Mouse (Mus musculus): ENCODE measurements around the gene Copz1.
"Not testable (repeated sequence)": the region's sequence is repeated elsewhere in the genome, so short reads cannot be mapped to it uniquely, and the experiment has no call there.

The Copz1 gene

DNA sequence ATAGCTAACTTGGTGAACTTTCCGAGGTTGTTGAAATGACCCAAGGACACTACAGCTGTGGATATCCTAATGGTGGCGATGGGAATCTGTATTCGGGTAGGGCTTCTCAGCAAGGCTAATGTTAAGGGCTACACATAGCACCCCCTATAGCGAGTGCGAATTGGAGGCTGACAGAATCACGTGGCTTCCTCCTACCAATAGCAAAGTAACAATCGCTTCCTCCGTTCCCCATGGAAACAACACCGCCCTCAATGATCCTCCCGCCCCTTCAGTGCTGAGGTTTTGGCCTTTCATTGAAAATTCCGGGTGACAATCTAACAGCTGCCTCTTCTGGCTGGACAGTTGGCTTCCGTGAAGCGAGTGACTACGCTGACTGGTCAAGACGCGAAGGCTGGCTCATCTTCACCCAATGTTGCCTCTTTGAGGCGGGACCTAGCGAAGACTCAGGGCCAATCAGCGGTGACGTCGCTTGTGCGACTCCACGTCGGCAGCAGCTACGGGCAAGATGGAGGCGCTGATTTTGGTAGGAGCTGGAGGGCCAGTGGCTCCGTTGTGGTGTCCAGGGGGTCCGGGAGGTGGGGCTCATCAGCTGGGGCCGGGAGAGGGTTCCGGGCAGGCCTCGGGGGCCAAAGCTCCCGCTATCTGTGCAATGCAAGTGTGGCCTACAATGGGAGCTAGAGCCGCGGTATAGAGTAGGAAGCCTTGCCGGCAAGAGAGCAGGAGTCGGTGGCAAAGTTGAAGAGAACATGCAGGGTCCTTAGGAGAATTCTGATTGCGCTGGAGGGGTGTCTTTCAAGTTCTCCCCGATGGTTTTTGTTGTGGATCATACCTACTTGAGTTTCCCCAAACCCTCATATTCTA is at the start of gene Copz1:
Gene Copz1, plus strand, starts transcription at position 296 of the 861 bp plus-strand sequence.
- DNase-seq (ENCODE audit: low spot score): peak; percentile 97

DNA sequence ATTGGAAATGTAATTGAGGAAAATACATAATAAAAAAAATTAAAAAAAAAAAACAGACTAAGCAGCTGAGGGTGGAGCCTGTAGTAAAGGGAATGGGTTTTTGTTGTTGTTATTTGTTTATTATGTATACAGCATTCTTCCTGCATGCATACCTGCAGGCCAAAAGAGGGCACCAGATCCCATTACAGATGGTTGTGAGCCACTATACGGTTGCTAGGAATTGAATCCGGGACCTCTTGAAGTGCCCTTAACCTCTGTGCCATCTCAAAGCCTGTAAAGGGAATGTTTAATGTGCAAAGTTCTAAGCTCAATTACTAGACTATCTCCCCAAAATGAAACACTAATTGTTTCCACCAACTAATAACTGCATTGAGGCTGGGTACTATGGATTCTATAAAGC is 48.4 kb upstream of the Copz1 start:
- no peak for DNase-seq (ENCODE audit: low spot score)

DNA sequence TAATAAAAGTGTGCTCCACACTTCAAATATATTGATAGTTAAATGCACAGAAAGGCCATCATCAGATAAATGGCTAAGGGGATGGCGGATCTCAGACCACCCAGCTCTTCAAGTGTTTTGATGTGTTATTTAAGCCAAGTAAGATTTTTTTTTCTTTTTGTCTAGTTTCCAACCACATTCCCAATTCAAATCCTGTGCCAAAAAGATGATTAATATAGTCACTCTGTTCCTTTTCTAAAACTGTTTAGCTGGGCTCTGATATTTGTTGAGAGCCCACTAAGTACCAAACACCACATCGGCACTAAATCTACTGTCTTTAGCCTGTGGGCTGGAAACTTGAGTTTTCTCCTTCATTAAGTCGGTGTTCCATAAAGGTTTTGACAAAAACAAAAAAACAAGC is 45.5 kb upstream of the Copz1 start:
- DNase-seq (ENCODE audit: low spot score): no peak

DNA sequence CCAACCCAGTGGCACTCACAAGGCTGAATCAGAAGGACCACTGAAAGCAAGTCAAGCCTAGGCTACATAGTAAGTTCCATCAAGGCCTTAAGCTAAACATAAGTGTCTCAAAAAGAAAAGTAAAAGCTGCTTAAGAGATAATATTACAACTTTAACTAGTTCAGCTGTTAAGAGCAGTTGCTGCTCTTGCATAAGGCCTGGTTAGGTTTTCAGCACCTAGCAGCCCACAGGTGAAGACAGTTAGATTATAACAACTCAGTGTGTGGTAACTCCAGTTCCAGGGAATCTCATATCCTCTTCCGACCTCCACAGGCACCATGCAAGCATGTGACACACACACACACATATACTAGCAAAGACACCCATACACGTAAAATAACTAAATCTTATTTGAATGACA is 44.9 kb upstream of the Copz1 start:
- DNase-seq (ENCODE audit: low spot score): no peak

DNA sequence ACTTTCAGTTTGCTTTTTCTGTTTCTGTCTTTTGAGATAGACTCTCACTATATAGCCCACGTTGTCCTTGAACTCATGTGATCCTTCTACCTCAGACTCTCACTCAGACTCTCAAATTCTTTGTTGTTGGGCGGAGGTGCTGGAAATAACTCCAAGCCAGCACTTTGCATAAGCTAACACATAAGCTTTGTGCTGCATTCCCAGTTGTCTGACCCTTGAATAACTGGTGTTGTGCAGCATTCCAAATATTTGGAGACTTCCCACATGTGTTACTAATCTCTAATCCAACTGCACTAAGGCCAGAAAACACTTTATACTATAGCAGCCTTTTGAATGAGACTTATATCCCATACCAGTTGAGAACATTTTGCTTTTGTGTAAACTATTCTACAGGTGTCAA is 43.6 kb upstream of the Copz1 start:
- no peak for DNase-seq (ENCODE audit: low spot score)

DNA sequence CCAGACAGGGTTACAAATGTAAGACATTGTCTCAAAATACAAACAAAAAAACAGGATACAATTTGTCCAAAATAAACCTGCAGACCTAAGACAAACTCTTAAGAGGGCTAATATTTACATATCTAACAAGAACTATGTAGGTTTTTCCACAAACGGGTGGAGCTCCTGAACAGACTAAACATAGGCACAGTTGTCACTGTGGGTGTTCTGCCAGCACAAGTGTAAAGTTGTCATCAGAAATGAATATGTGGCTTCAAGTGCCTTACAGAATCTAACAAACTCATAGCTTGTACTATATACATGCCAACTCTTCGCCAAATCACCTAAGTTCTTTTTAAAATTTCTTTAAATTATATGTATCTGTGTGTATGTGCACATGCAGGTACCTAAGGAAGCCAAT is 39.4 kb upstream of the Copz1 start:
- no peak for DNase-seq (ENCODE audit: low spot score)

DNA sequence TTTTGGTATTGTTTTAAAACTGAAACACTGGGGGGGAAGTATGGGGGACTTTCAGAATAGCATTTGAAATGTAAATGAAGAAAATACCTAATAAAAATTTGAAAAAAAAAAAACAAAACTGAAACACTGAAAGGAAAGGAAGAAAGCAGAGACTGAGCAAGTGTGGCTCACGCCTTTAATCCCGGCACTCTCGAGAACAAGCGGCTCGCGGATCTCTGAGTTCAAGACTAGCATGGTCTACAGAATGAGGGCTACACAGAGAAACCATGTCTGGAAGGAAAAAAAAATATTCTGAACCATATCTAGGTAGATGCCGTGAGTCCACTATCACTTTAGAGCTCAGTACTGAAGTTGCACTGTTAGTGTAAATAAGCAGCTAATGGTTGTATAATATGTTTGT is 35.2 kb upstream of the Copz1 start:
- no peak for DNase-seq (ENCODE audit: low spot score)

DNA sequence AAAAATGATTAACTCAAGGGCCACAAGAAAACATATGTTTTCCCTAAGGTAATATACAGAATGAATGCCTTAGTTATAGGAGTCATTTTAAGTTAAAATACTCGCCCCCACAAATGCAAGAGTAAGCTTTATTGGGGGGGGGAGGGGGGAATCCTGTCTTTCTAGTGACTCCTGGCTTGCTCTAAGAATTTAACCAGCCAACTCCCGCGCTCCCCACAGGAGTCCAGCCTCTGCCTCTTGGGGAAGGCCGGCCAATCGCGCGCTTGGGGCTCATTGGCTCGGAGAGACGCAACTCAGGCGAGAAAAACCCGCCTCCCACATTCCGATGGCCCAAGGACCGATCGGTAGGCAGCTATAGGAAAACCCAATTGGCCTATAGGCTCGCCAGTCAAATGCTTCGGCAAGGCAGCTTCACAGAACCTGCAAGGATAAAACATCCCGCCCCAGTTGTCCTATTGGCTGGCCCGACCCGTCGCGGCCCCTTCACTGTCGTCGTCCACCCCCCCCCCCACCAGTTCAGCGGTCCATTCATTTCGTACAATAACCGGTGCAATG is 33.3 kb upstream of the Copz1 start:
- DNase-seq (ENCODE audit: low spot score): peak; percentile 94

DNA sequence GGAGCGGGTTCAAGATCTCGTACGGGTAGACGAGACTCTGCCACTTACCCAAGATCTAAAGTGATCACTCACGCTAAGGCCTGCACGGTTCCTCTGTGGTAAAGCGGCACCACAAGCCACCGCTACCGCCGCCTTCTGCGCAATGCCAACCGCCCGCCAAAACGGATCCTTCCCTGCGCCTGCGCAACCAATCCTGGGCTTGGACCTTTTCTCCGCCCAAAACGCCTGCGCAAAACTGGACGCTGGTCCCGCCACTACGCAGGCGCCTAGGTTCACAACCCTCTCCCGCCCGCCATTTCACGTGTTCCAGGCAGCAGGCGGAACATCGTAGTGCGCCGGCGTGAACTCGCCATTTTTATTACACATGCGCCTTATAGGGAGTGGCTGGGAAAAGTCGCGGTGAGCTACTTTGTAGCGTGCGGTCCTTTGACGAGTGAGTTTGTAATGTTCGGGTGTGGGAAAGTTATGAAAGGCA is 32.8 kb upstream of the Copz1 start, which contains the start of gene Cbx5:
Gene Cbx5, minus strand, starts transcription at position 132 of the 475 bp plus-strand sequence.
- DNase-seq (ENCODE audit: low spot score): peak; percentile 98

DNA sequence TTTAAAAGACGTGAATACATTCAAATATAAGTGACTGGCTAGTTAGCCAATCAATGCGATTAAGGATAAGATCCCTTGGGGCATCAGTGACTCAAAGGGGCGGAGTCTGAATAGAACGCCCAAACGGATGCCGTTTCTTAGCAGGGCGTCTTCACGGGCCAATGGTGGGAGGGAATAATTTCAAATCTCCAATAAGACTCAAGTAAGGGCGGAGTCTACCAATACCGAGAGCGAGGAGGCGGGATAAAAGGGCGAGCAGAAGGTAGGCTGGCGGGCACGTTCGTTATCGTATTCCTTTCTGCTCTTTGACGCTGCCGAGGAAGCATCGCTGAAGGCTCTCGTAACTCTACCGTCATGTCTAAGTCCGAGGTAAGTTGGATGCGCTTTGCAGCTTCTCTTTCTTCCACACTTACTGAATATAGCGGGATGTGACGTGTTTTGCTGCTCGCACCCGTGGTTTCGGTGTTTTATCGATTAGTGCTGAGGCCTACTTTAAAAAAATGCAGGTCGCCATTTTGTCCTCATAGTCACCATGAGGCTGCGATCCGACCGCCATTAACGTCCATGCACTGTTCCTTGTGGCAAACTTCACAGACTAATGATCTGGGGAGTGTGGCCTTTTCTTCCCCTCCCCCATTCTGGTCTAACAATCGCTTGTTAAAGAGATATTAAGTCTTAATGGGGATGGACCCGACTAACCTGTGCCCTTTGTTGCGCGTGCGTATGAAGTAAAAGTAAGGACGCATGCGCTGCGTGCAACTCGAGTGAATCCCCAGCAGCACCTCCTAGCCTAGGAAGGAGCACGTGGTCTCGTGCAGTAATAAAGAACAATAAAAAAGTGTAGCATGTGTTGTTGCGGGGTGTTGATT is 32.1 kb upstream of the Copz1 start, which contains the start of gene Hnrnpa1:
Gene Hnrnpa1, plus strand, starts transcription at position 273 of the 869 bp plus-strand sequence.
- peak; percentile 97 for DNase-seq (ENCODE audit: low spot score)

DNA sequence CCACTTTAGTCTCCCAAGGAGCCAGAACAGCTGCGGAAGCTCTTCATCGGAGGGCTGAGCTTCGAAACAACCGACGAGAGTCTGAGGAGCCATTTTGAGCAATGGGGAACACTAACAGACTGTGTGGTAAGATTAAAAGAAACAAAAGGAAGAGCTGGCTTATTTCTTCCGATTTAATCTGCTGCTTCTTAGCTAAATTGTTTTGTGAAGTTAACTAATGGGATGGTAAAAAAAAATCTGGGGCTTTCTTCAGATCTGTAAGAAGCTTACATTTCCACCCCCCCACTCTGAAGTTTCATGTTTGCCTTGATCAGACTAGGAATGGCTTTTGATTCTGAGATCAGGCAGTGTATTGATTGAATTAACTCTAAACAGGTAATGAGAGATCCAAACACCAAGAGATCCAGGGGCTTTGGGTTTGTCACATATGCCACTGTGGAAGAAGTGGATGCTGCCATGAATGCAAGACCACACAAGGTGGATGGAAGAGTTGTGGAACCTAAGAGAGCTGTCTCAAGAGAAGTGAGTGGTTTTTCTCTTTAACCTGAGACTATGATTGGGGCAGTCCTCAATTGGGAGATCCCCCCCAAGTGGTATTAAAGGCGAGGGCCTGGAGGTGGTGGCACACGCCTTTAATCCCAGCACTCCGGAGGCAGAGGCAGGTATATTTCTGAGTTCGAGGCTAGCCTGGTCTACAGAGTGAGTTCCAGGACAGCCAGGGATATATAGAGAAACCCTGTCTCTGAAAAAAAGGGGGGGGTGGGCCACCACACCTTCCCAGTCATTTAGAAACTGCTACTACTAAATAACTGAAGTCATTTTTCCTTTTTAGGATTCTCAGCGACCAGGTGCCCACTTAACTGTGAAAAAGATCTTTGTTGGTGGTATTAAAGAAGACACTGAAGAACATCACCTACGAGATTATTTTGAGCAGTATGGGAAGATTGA is 31.2 kb upstream of the Copz1 start:
- DNase-seq (ENCODE audit: low spot score): not testable (repeated sequence)

DNA sequence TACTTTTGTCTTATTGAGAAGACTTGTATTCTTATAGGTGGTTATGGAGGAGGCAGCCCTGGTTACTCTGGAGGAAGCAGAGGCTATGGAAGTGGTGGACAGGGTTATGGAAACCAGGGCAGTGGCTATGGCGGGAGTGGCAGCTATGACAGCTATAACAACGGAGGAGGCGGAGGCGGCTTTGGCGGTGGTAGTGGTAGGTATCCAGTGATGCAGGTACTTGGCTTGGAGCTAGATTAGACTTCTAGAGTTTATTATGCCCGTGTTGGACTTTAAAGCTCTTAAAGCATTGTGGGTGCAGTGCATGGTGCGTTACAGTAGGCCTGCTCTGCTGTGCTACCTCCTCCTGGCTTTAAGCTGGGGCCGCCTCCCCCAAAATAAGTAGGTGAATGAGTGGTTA is 29.6 kb upstream of the Copz1 start:
- no peak for DNase-seq (ENCODE audit: low spot score)

DNA sequence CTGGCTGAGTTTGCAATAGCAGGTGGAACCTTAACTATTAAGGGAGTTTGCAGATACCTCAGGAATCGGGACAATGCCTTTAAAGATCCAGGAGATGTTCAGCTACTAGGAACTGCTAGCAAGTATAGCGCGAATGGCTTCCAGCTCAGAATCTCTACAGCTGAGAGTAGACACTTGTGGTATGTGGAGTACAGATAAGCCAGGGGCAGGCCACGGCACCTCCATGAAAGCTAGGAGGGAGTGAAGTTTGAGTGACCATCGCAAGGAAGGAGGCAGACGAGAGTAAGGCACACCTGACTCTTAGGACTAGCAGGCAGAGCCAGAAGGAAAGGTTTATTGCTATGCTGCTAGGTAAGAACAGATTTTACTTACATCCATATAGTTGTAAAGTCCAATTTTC is 26.9 kb upstream of the Copz1 start:
- DNase-seq (ENCODE audit: low spot score): no peak

DNA sequence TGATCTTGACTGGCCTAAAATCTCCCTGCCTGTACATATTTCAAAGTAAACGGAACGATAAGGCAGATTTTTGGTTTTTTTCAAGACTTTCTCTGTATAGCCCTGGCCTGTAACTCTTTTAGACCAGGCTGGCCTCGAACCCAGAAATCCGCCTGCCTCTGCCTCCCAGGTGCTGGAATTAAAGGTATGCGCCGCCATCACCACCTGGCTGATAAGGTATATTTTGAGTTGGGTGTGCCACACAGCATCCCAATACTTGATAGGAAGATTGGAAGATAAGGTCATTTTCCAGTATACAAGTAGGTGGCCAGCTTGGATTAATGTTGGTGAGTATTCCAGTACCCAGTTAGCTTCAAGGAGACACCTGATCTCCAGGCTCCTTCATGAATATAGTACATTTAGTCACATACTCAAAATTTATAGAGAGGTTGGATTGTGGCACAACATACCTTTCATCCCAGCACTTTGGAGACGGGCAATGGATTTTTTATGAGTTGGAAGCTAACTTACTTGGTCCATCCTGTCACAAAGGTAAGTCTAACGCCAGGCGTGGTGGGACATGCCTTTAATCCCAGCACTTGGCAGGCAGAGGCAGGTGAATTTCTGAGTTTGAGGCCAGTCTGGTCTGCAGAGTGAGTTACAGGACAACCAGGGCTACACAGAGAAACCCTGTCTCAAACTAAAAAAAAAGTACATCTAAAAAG is 25.3 kb upstream of the Copz1 start:
- DNase-seq (ENCODE audit: low spot score): no peak

DNA sequence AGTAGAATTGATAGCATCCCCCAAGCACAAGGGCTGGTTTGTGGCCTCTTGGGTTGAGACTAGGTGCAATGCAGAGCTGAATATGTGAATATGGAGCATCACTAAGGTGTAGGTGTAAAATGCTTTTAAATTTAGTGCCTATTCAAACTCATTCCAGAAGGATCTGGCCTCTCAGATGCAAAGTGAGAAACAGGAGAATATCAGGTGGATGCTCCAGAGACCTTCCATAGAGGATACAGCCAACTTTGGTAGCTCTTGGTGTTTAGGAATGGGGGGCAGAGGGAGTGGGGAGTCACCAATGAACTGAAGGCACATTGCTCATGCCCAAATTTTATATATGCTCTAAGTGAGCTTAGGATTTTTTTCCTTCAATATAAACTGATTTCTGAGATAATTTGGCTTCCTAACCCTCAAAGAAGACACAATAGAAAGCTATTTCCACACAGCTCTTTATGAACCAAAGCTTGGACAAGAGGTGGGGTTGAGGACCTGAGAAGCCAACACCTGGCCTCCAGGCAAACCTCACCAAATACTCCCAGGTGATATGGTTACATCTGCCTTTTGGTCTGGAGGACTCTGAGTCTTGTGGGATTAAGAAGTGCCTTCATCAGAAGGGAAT is 24.6 kb upstream of the Copz1 start:
- DNase-seq (ENCODE audit: low spot score): no peak

DNA sequence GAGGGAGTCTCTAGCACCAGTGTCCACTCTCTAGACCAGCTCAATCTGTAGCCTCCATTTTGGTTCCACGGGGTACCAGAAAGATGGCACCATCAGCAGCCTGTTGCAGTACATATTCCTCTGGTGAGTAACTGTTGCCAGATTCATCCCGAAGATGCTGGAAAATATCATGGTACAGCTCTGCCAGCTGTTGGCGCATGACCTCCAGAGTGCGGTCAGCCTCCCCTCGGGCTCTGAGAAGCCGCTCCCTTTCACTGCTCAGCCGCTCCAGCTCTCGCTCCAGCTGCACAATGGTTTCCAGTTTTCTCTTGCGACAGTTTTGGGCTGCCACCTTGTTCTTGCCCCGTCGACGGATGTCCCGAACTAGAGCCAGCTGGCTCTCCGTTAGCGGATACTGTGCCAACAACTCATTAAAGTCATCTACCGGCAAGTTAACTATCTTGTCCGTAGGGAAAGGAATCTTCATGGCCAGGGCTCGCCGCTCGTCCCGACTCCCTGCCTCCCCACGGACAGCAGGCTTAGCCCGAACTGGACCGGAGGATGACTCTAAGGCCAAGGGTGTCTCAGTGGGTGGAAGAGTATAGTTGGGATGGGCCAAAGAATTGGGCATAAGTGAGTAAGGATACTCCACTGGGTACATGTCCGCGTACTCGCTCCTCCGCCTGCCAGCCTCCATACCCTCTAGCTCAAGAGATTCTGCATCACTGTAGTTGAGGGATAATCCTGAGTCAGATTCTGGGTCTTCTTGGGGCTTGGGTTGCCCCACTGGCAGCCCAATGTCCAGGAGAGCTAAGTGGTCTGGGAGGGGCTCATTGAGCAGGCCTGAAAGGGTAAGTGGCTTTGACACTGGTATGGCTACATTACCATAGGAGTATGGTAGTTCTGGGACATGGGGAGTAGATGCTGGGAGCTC is 23.9 kb upstream of the Copz1 start:
- DNase-seq (ENCODE audit: low spot score): no peak

DNA sequence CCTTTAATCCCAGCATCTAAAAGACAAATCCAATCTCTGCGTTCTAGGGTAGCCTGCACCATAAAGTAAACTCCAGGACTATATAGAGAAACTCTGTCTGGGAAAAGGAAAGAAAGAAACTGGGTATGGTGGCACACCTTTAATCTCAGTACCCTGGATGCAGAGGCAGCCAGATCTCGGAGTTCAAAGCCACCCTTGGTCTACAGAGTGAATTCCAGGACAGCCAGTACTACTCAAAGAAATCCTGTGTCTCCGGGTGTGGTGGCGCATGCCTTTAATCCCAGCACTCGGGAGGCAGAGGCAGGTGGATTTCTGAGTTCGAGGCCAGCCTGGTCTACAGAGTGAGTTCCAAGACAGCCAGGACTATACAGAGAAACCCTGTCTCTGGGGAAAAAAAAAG is 23.0 kb upstream of the Copz1 start:
- not testable (repeated sequence) for DNase-seq (ENCODE audit: low spot score)

DNA sequence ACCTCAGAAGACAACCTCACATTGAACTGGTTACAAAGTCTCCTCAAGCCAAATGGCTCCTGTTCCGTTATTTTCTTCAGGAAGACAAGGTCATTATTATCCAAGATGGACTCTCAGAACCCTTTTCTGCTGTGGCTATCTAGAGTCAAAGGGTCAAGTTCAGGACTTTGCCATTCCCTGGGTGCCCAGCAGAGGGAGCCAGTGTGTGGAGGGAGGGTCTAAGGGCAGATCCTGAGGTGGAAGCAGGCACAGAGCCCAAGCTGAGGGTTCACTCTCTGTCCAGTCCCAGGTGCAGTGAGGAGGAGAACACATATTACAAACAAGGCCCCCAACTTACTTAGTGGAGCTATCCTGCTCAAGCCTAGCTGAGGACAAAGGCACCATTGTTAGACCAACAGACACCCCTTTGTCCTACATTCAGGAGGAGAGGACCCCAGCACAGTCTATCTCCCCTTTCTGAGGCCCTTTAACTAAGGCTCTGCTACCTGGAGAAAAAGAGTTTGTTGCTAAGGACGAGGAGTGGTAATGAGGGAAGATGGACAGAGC is 22.2 kb upstream of the Copz1 start:
- no peak for DNase-seq (ENCODE audit: low spot score)

DNA sequence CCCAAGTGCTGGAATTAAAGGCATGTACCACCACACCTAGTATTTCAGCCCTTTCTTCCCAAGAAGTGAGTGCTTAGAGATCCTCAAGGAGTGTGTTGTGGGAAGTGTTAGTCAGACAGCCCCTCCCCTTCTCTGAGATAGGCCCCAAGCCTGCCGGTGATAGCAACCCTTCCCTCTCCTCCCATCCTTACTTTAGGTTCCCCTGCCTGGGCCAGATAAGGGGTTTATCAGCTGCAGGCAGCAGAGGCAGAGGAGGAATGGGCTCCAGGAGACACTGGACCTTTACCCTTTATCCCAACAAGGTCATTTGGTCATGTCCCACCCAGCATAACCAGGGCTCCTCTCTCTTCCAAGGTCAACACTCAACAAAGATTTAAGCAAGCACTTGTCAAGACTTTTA is 20.9 kb upstream of the Copz1 start:
- no peak for DNase-seq (ENCODE audit: low spot score)

Data from left cerebral cortex, adult 11 months (tissue).